Mouse (Mus musculus): ENCODE data around the gene Hsd3b7. TPM values are rescaled to one million over a fixed set of nuclear protein-coding genes. Genes with fewer than 3 reads are reported as not detected.

Gene Hsd3b7
- 228 and 255 TPM in 2 replicates for polyA plus RNA-seq (2012; rRNA removed)

GRCm38 (mm10) chr7:127800435-127801009 lies at the start of gene Hsd3b7:
Gene Hsd3b7, plus strand, starts transcription at chr7:127800604.

DNA sequence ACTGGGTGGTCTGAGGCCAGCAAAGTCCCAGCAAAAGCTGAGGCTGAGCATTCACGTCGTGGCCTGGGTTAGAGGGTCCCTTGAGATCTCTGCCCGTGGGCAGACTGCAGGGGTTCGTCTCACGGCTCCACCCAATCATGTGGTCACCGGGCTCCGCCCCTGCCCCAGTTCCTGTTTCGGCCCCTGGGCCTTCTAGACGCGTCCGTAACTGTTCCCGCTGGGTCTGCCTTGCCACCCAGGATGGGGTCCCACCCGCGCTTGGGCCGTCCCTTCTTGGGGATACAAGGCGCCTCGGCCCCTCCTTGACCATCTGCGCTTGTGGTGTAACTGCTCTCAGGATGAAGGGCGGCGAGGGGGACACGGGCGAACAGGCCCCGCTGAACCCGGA lies 30.8 kb upstream of the Hsd3b7 start, which contains the start of gene Orai3:
Gene Orai3, plus strand, starts transcription at position 165 of the 388 bp plus-strand sequence.

DNA sequence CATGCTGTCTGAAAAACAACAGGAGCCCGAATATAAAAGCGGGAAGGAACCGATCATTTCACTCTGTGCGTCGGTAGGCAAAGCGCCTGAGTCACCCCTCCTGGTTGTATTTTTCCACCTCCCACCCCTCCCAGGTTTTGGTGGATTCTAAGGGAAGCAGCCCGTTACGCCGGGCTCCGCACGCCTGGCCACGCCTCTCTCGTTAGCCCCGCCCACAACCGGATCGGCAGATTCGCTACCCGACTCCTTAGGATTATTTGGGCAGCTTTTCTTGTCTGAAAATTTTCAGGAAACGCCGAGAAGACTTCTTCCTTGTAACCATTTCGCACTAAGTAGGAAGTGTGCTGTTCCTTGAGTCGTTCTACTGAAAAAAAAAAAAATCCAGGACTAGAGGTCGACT lies 24.0 kb upstream of the Hsd3b7 start, which contains the start of gene Setd1a:
Gene Setd1a, plus strand, starts transcription at position 245 of the 400 bp plus-strand sequence.

DNA sequence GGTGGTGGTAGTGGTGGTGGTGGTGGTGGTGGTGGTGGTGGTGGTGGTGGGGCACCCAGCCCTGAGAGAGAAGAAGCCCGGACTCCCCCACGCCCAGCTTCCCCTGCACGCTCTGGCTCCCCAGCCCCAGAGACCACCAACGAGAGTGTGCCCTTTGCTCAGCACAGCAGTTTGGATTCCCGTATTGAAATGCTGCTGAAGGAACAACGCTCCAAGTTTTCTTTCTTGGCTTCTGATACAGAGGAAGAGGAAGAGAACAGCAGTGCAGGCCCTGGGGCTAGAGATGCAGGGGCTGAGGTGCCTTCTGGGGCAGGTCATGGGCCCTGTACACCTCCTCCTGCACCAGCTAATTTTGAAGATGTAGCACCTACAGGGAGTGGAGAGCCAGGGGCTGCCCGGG lies 15.1 kb upstream of the Hsd3b7 start, which contains the start of gene Gm49388:
Gene Gm49388, plus strand, starts transcription at position 301 of the 400 bp plus-strand sequence.

DNA sequence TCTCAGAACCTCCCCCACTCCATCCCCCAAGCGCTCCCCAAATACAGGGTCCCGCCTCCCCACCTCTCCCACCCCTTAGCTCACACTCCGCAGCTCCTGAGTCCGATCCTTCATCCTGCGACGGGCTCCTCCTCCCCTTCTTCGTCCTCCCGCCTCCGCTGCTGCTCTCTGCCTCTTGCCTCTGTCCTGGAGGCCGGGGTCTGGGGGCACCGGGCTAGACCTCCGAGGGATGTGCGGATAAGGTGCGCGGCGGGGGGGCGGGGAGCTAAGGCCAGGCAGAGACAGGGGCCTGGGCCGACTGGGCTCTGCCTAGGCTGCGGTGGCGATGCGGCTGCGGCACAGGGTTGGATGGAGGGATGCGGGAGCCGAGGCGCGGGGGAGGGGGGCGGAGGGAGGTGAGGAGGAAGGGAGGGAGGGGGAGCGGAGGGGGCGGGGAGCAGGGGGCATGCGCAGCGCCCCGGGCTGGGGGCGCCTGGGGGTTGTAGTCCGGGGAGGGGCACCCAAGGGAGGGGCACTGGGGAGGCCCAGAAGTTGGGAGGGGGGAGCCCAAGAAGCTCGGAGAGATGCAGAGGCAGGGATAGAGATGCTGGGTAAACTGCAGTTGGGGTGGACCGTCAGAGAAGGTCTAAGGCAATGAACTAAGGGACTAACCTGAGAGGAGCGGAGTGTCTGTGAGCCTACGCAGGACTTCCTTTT lies 23.9 kb downstream of the Hsd3b7 start, which contains the start of the genes Stx4a and Stx1b:
Gene Stx4a, plus strand, starts transcription at position 119 of the 696 bp plus-strand sequence.
Gene Stx1b, minus strand, starts transcription at position 374 of the 696 bp plus-strand sequence.

Other genes with a start within 250 kb of the Hsd3b7 start
- 0.68 and 0.78 TPM in 2 replicates for gene Tmem265, start 239.2 kb upstream of the Hsd3b7 start, polyA plus RNA-seq (2012; rRNA removed)
- gene Phkg2, start 227.3 kb upstream of the Hsd3b7 start, polyA plus RNA-seq (2012; rRNA removed), result 28.4 and 35.4 TPM in 2 replicates
- gene Ccdc189, start 212.0 kb upstream of the Hsd3b7 start, polyA plus RNA-seq (2012; rRNA removed), result 3.1 and 4.4 TPM in 2 replicates
- 12.6 and 15.5 TPM in 2 replicates for gene Rnf40, start 211.8 kb upstream of the Hsd3b7 start, polyA plus RNA-seq (2012; rRNA removed)
- 3.4 and 4.5 TPM in 2 replicates for gene Zfp629, start 184.8 kb upstream of the Hsd3b7 start, polyA plus RNA-seq (2012; rRNA removed)
- gene Bcl7c, start 91.7 kb upstream of the Hsd3b7 start, polyA plus RNA-seq (2012; rRNA removed), result 12.7 and 12.9 TPM in 2 replicates
- 6.2 and 6.4 TPM in 2 replicates for gene Ctf1, start 87.9 kb upstream of the Hsd3b7 start, polyA plus RNA-seq (2012; rRNA removed)
- gene Ctf2, start 68.4 kb upstream of the Hsd3b7 start, polyA plus RNA-seq (2012; rRNA removed), result not detected in 2 replicates
- gene Fbxl19, start 56.1 kb upstream of the Hsd3b7 start, polyA plus RNA-seq (2012; rRNA removed), result 5.1 and 5.4 TPM in 2 replicates
- 11.4 and 12.1 TPM in 2 replicates for gene Orai3, start 30.8 kb upstream of the Hsd3b7 start, polyA plus RNA-seq (2012; rRNA removed)
- 3.8 and 4.8 TPM in 2 replicates for gene Setd1a, start 23.9 kb upstream of the Hsd3b7 start, polyA plus RNA-seq (2012; rRNA removed)
- gene Gm49388, start 15.0 kb upstream of the Hsd3b7 start, polyA plus RNA-seq (2012; rRNA removed), result 0.12 TPM in 1 of 2 replicates, not detected in the other
- gene Stx4a, start 23.7 kb downstream of the Hsd3b7 start, polyA plus RNA-seq (2012; rRNA removed), result 39.6 and 41.1 TPM in 2 replicates
- gene Stx1b, start 23.9 kb downstream of the Hsd3b7 start, polyA plus RNA-seq (2012; rRNA removed), result 2.5 and 2.9 TPM in 2 replicates
- 5.3 and 5.5 TPM in 2 replicates for gene Zfp646, start 75.6 kb downstream of the Hsd3b7 start, polyA plus RNA-seq (2012; rRNA removed)
- gene Zfp668, start 76.2 kb downstream of the Hsd3b7 start, polyA plus RNA-seq (2012; rRNA removed), result 1.7 and 1.9 TPM in 2 replicates
- 1.8 and 1.9 TPM in 2 replicates for gene Prss53, start 90.4 kb downstream of the Hsd3b7 start, polyA plus RNA-seq (2012; rRNA removed)
- gene Gm21974, start 94.8 kb downstream of the Hsd3b7 start, polyA plus RNA-seq (2012; rRNA removed), result not detected in 2 replicates
- gene Vkorc1, start 95.0 kb downstream of the Hsd3b7 start, polyA plus RNA-seq (2012; rRNA removed), result 384 and 432 TPM in 2 replicates
- 21.6 TPM in 2 replicates for gene Bckdk, start 103.5 kb downstream of the Hsd3b7 start, polyA plus RNA-seq (2012; rRNA removed)
- gene Kat8, start 111.9 kb downstream of the Hsd3b7 start, polyA plus RNA-seq (2012; rRNA removed), result 11.1 and 11.5 TPM in 2 replicates
- 24.5 and 29.4 TPM in 2 replicates for gene Prss8, start 129.5 kb downstream of the Hsd3b7 start, polyA plus RNA-seq (2012; rRNA removed)
- 3.5 and 4.0 TPM in 2 replicates for gene Prss36, start 146.1 kb downstream of the Hsd3b7 start, polyA plus RNA-seq (2012; rRNA removed)
- 203 and 208 TPM in 2 replicates for gene Fus, start 166.9 kb downstream of the Hsd3b7 start, polyA plus RNA-seq (2012; rRNA removed)
- 17.8 and 18.5 TPM in 2 replicates for gene Pycard, start 193.3 kb downstream of the Hsd3b7 start, polyA plus RNA-seq (2012; rRNA removed)
- gene Trim72, start 203.3 kb downstream of the Hsd3b7 start, polyA plus RNA-seq (2012; rRNA removed), result 0.07 TPM in 2 replicates